Mouse (Mus musculus) natural killer cell, adult 2 months (primary cell): Measurements from ENCODE around the gene Prdm10.

Experiments used
- DNase-seq, 2 experiments: peaks; one replicate each; pipeline ENCODE4 v3.0.0; 2022; ENCODE audit warnings: low spot score in 2 of 2

The Prdm10 gene

DNA sequence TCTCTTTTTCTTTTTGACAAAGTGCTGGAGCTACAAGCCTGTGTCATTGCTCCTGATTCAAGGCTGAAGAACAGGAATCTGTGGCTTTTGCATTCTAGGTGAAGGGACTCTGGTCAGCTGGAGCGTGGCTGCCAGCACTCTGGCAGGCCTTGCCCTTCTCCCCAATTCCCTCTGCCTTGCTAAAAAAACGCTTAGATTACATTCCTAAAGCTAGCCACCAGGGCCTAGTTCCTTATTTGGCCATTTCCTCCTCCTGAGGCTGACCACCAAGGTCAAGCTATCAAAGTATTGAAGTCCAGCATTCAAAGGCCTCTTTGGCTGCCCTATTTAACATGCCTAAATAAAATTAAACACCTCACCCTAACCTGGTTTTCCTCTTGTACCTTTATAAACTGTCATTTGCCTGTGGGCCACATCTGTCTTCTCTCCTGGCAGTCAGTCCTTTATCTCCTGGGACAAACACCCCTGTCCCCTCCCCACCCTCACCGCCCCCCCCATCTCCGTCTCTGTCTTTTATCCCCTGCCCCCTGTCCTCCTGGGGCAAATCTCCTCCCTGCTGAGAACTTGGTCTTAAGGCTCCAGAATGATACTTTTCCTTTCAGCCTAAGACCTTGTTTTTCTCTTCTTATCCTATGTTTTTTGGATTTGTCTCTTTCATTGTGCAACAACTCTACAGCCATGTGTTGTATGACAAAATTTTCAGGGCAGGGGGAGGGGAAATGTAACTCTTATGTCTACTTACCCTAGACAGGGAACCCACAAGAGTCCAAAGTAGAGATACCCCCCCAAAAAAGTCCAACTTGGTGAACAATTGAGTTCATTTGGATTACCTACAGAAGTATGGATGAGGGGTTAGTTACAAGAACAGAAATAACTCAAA is 17.9 kb upstream of the Prdm10 start:
- DNase-seq = no peak

- DNase-seq = no peak
Observed at GRCm38 (mm10) chr9:31266013-31266659, 14.2 kb upstream of the Prdm10 start.

GRCm38 (mm10) chr9:31271221-31272015 is 8.9 kb upstream of the Prdm10 start:
- DNase-seq = peak; percentile 1 to 19

DNA sequence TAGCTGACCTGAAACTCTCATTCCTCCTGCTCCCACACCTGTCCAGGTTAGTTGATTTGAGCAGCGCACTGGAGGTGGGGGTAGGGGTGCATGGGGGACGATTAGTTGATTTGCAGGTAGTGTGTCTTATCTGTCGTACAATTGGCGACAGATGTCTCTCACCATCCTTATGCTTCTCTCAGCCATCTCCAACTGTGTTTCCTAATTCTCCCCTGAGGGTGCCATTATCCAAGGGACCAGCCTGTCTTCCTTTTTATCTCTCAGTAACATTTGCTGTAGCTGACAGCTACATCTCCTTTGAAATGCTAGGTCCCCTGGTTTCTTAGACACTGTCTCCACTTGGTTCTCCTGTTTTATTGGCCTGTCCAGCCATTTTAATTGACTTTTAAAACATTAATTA is 8.2 kb upstream of the Prdm10 start:
- no peak for DNase-seq

DNA sequence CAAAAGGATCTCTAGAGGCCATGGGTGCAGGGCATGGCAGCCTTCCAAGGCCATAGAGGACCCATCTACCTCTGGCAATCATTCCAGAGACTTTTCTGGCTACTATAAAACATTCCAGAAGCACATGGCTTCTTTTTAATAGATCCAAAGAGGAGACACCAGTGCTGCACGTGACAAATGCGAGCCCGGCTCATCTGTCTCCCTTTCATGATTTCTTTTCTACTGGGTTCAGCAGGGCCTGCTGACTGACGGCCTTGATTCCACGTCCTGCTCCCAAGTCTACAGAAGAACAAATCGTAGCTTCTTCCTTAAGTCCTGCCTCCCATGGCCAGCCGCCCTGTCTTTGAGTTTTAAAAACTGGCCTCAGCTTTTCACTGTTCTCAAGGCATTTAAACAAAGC is 1.7 kb upstream of the Prdm10 start:
- DNase-seq = no peak

GRCm38 (mm10) chr9:31279306-31279705 is 1.0 kb upstream of the Prdm10 start:
- no peak for DNase-seq

DNA sequence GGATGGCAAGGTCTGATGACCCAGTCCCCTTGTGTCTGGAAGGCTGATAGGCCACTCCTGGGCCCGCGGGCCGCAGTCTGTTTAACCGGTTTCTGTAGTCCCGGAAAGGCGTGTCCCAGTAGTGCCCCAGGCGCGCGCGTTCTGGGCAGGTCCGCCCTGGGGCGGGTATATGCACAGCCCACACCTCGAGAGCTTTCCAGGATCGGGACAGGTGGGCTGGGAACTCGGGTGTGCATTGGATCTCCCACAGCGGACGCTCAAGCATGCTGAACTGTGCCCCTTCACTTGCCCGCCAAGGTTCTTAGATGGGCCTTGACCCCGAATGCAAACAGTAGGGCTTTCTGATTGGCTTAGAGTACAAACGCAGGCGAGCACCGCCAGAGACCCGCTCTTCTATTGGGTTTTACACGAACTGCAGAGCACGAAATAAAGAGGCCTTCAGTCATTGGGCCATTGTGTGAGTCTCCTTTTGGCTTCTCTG is 413 bp upstream of the Prdm10 start:
- no peak for DNase-seq

GRCm38 (mm10) chr9:31281011-31281662 is 799 bp downstream of the Prdm10 start:
- no peak for DNase-seq

DNA sequence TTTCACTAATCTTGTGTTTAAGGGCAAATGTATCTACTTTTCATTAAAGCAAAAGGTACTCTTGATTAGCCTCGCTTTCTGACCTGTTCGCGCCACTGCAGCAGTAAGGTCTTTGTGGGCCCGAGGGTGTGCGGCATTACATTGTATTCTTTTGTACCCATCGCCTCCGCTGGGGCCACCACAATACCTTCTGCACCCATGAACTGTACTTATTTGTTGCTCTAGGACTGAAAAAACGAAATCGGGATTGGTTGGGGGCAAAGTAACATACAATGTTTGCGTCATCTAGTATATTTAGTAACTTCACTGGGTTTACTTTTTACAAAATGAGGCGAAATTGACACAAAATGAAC is 1.3 kb downstream of the Prdm10 start:
- DNase-seq = peak in 1 of 2 experiments; percentile 6

- no peak for DNase-seq
Observed at GRCm38 (mm10) chr9:31282536-31282935, 2.2 kb downstream of the Prdm10 start.

DNA sequence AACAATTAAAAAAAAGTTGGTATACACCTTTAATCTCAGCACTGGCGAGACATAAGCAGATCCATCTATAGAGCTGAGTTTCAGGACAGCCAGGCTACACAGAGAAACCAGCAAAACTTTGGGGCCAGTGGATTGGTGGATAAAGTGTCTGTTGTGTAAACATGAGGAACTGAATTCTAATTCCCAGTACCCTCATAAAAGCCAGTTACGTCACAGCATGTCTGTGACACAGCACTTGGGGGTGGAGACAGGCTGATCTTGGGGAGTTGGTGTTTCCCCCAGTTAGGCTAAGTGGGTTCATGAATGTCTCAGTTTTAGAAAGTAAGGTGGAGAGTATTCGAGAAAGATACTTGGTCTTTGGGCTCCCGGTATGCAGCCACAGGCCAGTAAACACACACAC is 2.7 kb downstream of the Prdm10 start:
- DNase-seq = no peak

GRCm38 (mm10) chr9:31283911-31284310 is 3.6 kb downstream of the Prdm10 start:
- no peak for DNase-seq

- DNase-seq = no peak
Observed at GRCm38 (mm10) chr9:31290201-31290862, 10.0 kb downstream of the Prdm10 start.

GRCm38 (mm10) chr9:31291978-31292377 is 11.6 kb downstream of the Prdm10 start:
- no peak for DNase-seq

GRCm38 (mm10) chr9:31293208-31293607 is 12.9 kb downstream of the Prdm10 start:
- DNase-seq = no peak

GRCm38 (mm10) chr9:31295311-31295710 is 15.0 kb downstream of the Prdm10 start:
- no peak for DNase-seq

DNA sequence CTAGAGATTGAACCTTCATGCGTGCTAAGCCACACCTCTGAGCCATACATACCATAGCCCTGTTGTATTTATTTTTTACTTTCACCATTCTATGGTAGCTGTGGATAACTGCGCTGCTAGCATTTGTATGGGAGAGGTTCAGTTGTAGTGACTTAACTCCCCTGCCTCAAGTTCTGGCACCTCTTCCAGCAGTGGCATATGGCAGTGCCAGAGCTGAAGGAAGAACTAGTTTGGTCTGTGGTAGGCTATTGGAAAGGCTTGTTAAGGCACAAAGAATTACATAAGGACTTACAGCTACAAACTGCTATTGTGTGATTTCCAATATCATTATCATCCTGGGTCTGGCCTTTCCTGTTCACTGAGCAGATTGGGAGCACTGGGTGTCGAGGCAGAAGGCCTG is 16.0 kb downstream of the Prdm10 start:
- DNase-seq = no peak

GRCm38 (mm10) chr9:31298751-31299150 is 18.4 kb downstream of the Prdm10 start:
- no peak for DNase-seq

DNA sequence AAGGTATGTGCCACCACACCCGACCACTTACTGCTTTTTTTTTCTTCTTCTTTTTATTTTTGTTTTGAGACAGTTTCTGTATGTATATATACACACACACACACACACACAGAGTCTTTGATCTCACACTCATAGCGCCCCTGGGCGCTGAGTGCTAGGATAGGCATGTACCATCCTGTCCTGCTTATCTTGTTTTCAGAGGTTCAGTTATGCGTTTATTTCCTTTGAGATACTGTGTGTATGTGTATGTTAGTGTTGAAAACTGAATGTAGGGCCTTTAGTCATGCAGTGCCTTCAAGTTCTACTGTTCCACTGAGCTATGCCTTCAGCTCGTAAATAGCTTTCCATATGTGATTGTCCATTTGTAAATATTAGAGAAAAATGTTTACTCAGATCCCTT is 20.2 kb downstream of the Prdm10 start:
- DNase-seq = peak in 1 of 2 experiments; percentile 2

DNA sequence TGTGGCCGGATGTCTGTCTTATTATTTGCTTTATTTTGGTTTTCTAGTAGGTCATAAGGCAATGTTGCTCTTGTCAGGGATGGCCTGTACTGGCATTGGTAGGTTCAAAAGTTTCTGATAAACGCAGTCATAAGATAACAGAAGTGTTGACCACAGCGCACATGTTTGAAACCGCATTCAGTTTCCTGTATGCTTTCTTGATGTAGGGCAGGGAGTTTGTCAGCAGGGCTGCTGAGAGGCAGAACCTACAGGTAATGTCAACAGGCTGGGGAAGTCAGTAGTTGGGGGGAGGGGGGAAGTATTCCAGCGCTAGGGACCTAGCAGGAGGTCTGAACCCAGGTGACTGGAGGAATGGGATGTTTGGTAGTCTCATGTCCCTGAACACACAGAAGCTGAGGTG is 20.8 kb downstream of the Prdm10 start:
- peak; percentile 75 to 84 for DNase-seq
